Mouse (Mus musculus) lung, embryonic 14.5 days (tissue): ENCODE data around the gene Gm10260. TPM values are rescaled to one million over a fixed set of nuclear protein-coding genes. Genes with fewer than 3 reads are reported as not detected.
A peak's percentile ranks its signal among the peaks of the same experiment; 100 is the strongest.

Source experiments
- ATAC-seq: fragments of 200-750 bp; cut with Nextera tagmentation; 2 replicates; pipeline ENCODE4 v1.8.0; 2017; ENCODE audit warnings: mild to moderate bottlenecking, moderate TSS enrichment, moderate library complexity; ENCODE audit not compliant: insufficient read depth
- DNase-seq: peaks from one replicate; pipeline ENCODE4 v3.0.0-alpha.2; 2015
- H3K27ac ChIP-seq: fragments of 300-500 bp; sonication (generic); 2 replicates; pipeline ENCODE4 v1.5.1; 2014; ENCODE audit warnings: low read depth, mild to moderate bottlenecking, moderate library complexity
- H3K27me3 ChIP-seq: fragments of 300-500 bp; sonication (generic); 2 replicates; pipeline ENCODE4 v1.6.1; 2014; ENCODE audit warnings: low read length, control low read depth; ENCODE audit not compliant: insufficient read depth
- H3K36me3 ChIP-seq: fragments of 300-500 bp; sonication (generic); 2 replicates; pipeline ENCODE4 v1.6.1; 2014; ENCODE audit warnings: control low read depth; ENCODE audit not compliant: insufficient read depth
- H3K4me1 ChIP-seq: fragments of 300-500 bp; sonication (generic); 2 replicates; pipeline ENCODE4 v1.6.1; 2014; ENCODE audit warnings: antibody characterized with exemption, control low read depth; ENCODE audit not compliant: insufficient read depth
- H3K4me2 ChIP-seq: fragments of 300-500 bp; sonication (generic); 2 replicates; pipeline ENCODE4 v1.6.1; 2014; ENCODE audit warnings: mild to moderate bottlenecking
- H3K4me3 ChIP-seq: fragments of 300-500 bp; sonication (generic); 2 replicates; pipeline ENCODE4 v1.5.1; 2014; ENCODE audit warnings: low read depth, low read length
- H3K9ac ChIP-seq: fragments of 300-500 bp; sonication (generic); 2 replicates; pipeline ENCODE4 v1.6.1; 2014
- H3K9me3 ChIP-seq: fragments of 300-500 bp; sonication (generic); 2 replicates; pipeline ENCODE4 v1.6.1; 2016; ENCODE audit warnings: low read depth, low read length, control low read depth
- CTCF ChIP-seq: IDR thresholded peaks from 2 replicates; pipeline ENCODE4 v1.5.1; 2016; ENCODE audit warnings: antibody characterized with exemption, low read depth
- WGBS: fragments of 180-500 bp; shearing (Covaris S2); extraction: QIAGEN DNeasy Blood & Tissue Kit; methylation state at CpG from one replicate; pipeline ENCODE4 v1.1.7; 2014; 5-methylcytosine and 5-hydroxymethylcytosine counted together
- polyA plus RNA-seq: library from polyadenylated mRNA; unstranded; fragments of >200 nt; fragmentation: Nextera tagmentation; extraction: Ambion mirVana; gene quantifications from 2 replicates; pipeline ENCODE4 v1.2.1, GENCODE M21; 2014

Gm10260 gene
- polyA plus RNA-seq, 1 experiment from 2014 or later = 2.4 TPM

- Histone ChIP-seq H3K27me3 (no peaks in the 10 kb centered on the region), H3K4me2 (no peak overlapping the region), H3K27ac (peak overlapping the region; percentile 72), H3K4me3 (no peak overlapping the region), H3K9me3 (peaks cover 5% of the 10 kb centered on the region; the same call in 1 of the 2 replicates), H3K4me1 (peaks cover 22% of the 10 kb centered on the region), H3K36me3 (no peaks in the 10 kb centered on the region), H3K9ac (no peak overlapping the region)
- peak; percentile 15; the same call in 1 of the 2 replicates for ATAC-seq
- WGBS = 58% methylated on average over 3 of the region's 3 CpGs
- DNase-seq = no peak
- TF ChIP-seq CTCF = no peak
These were observed 8.4 kb upstream of the Gm10260 start for GRCm38 (mm10) chr13:97768803-97769202.

- DNase-seq (peak; percentile 88), ATAC-seq (peak; percentile 68)
- Histone ChIP-seq H3K27me3 (no peaks in the 10 kb centered on the region), H3K4me3 (no peak overlapping the region), H3K36me3 (no peaks in the 10 kb centered on the region), H3K9ac (no peak overlapping the region), H3K4me2 (no peak overlapping the region), H3K4me1 (peaks cover 25% of the 10 kb centered on the region), H3K27ac (peak overlapping the region; percentile 72; the same call in 1 of the 2 replicates), H3K9me3 (peaks cover 5% of the 10 kb centered on the region; the same call in 1 of the 2 replicates)
- WGBS = 38% methylated on average over 7 of the region's 7 CpGs
- TF ChIP-seq CTCF = no peak
These were observed 7.7 kb upstream of the Gm10260 start for GRCm38 (mm10) chr13:97768046-97768682.

DNA sequence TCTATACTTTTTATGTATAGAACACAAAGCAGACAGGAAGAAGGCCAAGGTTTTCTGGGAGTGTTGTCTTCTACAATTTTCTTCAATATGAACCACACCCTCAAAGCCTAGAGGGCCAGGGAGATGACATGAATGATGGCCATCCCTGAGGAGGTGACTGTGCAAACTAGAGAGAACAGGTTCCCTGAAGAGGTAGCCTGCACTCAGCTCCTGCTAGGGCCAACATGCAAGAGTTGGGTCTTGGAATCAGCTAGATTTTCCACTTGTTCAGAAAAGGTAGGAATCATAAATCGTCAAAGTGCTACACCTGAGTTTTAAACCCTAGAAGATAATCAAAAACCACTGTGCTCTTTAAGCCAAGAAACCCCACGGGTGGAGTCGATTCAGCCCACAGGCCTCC is 6.2 kb upstream of the Gm10260 start:
- Histone ChIP-seq H3K9me3 (no peaks in the 10 kb centered on the region; the same call in 1 of the 2 replicates), H3K4me3 (no peak overlapping the region), H3K9ac (no peak overlapping the region), H3K4me1 (peaks cover 25% of the 10 kb centered on the region), H3K27ac (no peak overlapping the region), H3K27me3 (no peaks in the 10 kb centered on the region), H3K36me3 (no peaks in the 10 kb centered on the region), H3K4me2 (no peak overlapping the region)
- 88% methylated on average over 3 of the region's 3 CpGs for WGBS
- no peak for ATAC-seq
- no peak for DNase-seq
- TF ChIP-seq CTCF = no peak

DNA sequence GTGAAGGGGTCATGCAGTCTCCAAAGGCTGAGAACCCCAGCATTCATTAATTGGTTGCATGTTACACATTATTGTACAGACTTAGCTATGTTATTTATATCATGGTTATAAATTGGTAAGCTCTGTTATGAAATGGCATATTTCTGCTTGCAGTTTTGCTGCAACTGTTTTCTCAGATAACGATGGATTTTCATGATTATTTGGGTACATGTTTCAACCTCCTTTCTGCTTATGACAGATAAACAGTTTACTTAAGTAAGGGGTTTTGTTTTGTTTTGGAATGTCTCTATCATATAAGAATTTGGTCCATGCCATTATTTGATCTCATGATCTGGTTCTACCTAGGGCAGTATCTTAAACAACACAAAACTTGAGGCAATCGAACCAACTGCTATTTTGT is 5.5 kb upstream of the Gm10260 start:
- Histone ChIP-seq H3K4me2 (no peak overlapping the region), H3K36me3 (no peaks in the 10 kb centered on the region), H3K4me3 (no peak overlapping the region), H3K9ac (no peak overlapping the region), H3K27me3 (no peaks in the 10 kb centered on the region), H3K27ac (no peak overlapping the region), H3K4me1 (peaks cover 25% of the 10 kb centered on the region), H3K9me3 (no peaks in the 10 kb centered on the region)
- ATAC-seq = no peak
- 59% methylated on average over 2 of the region's 2 CpGs for WGBS
- no peak for TF ChIP-seq CTCF
- DNase-seq = no peak

GRCm38 (mm10) chr13:97764067-97764466 is 3.6 kb upstream of the Gm10260 start:
- TF ChIP-seq CTCF = no peak
- H3K36me3 ChIP-seq = no peaks in the 10 kb centered on the region
- 0 out of 2 replicates have a peak, but pooled peaks have one; percentile 18 for ATAC-seq
- peak; percentile 49 for DNase-seq
- H3K27ac ChIP-seq = peak overlapping the region; percentile 56
- no peak overlapping the region for H3K9ac ChIP-seq
- H3K4me3 ChIP-seq = no peak overlapping the region
- H3K27me3 ChIP-seq = no peaks in the 10 kb centered on the region
- WGBS = 25% methylated on average over 7 of the region's 7 CpGs
- H3K4me1 ChIP-seq = peaks cover 20% of the 10 kb centered on the region
- H3K9me3 ChIP-seq = no peaks in the 10 kb centered on the region
- no peak overlapping the region for H3K4me2 ChIP-seq

DNA sequence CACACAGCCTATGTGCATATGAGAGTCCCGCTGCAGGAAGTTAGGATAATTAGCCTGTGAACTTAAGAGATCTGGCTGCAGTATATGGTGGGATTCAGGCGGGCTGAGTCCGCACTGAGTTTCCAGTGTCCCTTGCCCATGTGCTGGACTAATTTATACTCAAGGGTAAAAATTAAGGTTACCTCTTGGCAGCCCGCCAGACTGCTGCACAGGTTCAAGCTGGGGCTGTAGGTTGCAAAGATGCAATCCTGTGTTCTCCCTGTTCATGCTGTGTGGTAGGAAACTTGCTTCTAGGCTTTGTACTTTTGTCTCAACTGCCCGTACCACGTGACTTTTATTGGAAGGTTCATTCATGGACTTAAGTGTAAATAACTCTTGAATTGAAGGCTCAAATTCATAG is 3.0 kb upstream of the Gm10260 start:
- peak overlapping the region; percentile 56 for H3K27ac ChIP-seq
- no peak for TF ChIP-seq CTCF

DNA sequence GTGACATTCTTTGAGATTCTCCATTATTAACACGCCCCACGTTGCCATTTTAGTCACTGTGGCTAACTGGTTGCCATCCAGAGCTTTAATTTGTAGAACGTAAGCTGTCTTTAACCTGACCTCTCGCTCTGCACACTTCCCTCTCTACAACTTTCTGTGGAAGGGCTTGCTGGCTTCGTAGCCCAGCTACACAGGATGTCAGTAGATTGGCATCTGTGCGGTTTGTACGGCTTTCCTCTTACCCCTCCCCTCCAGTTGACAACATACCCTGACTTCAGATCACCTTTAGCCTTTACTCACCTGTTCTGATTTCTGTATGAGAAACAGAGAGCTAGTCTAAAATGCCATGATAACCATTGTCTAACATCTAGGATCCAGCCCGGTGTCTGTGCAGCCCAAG is 1.7 kb upstream of the Gm10260 start:
- no peak for TF ChIP-seq CTCF
- ATAC-seq = no peak
- Histone ChIP-seq H3K9me3 (no peaks in the 10 kb centered on the region), H3K4me3 (no peak overlapping the region), H3K4me2 (no peak overlapping the region), H3K9ac (no peak overlapping the region), H3K27me3 (no peaks in the 10 kb centered on the region), H3K4me1 (peaks cover 13% of the 10 kb centered on the region), H3K36me3 (no peaks in the 10 kb centered on the region), H3K27ac (no peak overlapping the region)
- no peak for DNase-seq
- WGBS = 92% methylated on average over 8 of the region's 8 CpGs

More for the DNA sequence above, 3.0 kb upstream of the Gm10260 start:
- Histone ChIP-seq H3K36me3 (no peaks in the 10 kb centered on the region), H3K27me3 (no peaks in the 10 kb centered on the region), H3K4me1 (peaks cover 13% of the 10 kb centered on the region), H3K4me3 (no peak overlapping the region), H3K9ac (no peak overlapping the region), H3K9me3 (no peaks in the 10 kb centered on the region), H3K4me2 (no peak overlapping the region)
- WGBS = 55% methylated on average over 6 of the region's 6 CpGs
- DNase-seq (peak; percentile 48), ATAC-seq (no peak)

DNA sequence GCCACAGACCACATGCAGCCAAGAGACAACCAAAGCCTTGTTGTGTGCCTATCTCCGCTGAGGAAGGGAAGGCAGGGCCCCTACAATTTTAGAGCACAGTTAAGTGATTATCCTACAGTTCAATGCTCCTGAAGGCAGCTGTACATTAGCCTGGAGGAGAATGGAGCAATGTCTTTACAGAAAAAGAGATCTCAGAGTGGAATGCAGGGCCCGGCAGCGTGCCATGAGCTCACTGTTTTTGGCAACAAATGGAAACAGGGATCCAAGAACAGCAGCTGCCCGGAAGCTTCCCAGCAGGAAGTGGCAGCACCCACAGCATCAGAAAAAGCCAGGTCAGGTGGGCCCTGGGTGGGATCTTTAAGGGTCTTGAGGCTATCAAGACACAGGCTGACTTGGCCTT is 3.4 kb downstream of the Gm10260 start:
- H3K9me3 ChIP-seq = no peaks in the 10 kb centered on the region
- no peaks in the 10 kb centered on the region for H3K4me1 ChIP-seq
- peak; percentile 74 for DNase-seq
- H3K4me2 ChIP-seq = no peak overlapping the region
- H3K9ac ChIP-seq = no peak overlapping the region
- no peak for ATAC-seq
- 70% methylated on average over 4 of the region's 4 CpGs for WGBS
- H3K4me3 ChIP-seq = no peak overlapping the region
- no peak for TF ChIP-seq CTCF
- no peaks in the 10 kb centered on the region for H3K27me3 ChIP-seq
- no peak overlapping the region for H3K27ac ChIP-seq
- no peaks in the 10 kb centered on the region for H3K36me3 ChIP-seq
